Mouse (Mus musculus): ENCODE results near the gene Gm13304. TPM values are rescaled to one million over a fixed set of nuclear protein-coding genes. Genes with fewer than 3 reads are reported as not detected.

The Gm13304 gene
- polyA plus RNA-seq (2017; shearing (Covaris generic)), result under 1 TPM in 1 of 2 experiments, not detected in 1; 0.49 TPM

GRCm38 (mm10) chr4:42114517-42114916 lies at the start of gene Gm13304:
Gene Gm13304 (plus strand): TSS chr4:42114817.

GRCm38 (mm10) chr4:42090907-42091306 lies 23.7 kb upstream of the Gm13304 start, which contains the start of gene Gm3893:
Gene Gm3893 (plus strand): TSS chr4:42091207.

GRCm38 (mm10) chr4:42153136-42153535 lies 38.5 kb downstream of the Gm13304 start, which contains the start of gene Gm13306:
Gene Gm13306 (plus strand): TSS chr4:42153436.

Other genes starting within 250 kb of the Gm13304 start
- not detected for gene Gm21541, start 211.2 kb upstream of the Gm13304 start, polyA plus RNA-seq (2017; shearing (Covaris generic))
- 1 to 10 TPM in 1 of 2 experiments, under 1 TPM in 1; 0.72 to 1.6 TPM for gene Gm20878, start 173.2 kb upstream of the Gm13304 start, polyA plus RNA-seq (2017; shearing (Covaris generic))
- not detected for gene Fam205a4, start 148.8 kb upstream of the Gm13304 start, polyA plus RNA-seq (2017; shearing (Covaris generic))
- not detected for gene Gm21093, start 80.1 kb upstream of the Gm13304 start, polyA plus RNA-seq (2017; shearing (Covaris generic))
- not detected for gene Gm3893, start 23.6 kb upstream of the Gm13304 start, polyA plus RNA-seq (2017; shearing (Covaris generic))
- gene Gm13306, start 38.6 kb downstream of the Gm13304 start, polyA plus RNA-seq (2017; shearing (Covaris generic)), result not detected
- not detected for gene Gm13305, start 53.8 kb downstream of the Gm13304 start, polyA plus RNA-seq (2017; shearing (Covaris generic))
- gene Gm10600, start 125.8 kb downstream of the Gm13304 start, polyA plus RNA-seq (2017; shearing (Covaris generic)), result not detected
- not detected for gene Ccl21b, start 140.9 kb downstream of the Gm13304 start, polyA plus RNA-seq (2017; shearing (Covaris generic))
- 1 to 10 TPM in 1 of 2 experiments, not detected in 1; 1.0 TPM for gene Gm21953, start 179.4 kb downstream of the Gm13304 start, polyA plus RNA-seq (2017; shearing (Covaris generic))
- gene Fam205a3, start 203.5 kb downstream of the Gm13304 start, polyA plus RNA-seq (2017; shearing (Covaris generic)), result not detected